Comparison of ENCODE assay signal across 1 mouse cellular context in the genomic region with DNA sequence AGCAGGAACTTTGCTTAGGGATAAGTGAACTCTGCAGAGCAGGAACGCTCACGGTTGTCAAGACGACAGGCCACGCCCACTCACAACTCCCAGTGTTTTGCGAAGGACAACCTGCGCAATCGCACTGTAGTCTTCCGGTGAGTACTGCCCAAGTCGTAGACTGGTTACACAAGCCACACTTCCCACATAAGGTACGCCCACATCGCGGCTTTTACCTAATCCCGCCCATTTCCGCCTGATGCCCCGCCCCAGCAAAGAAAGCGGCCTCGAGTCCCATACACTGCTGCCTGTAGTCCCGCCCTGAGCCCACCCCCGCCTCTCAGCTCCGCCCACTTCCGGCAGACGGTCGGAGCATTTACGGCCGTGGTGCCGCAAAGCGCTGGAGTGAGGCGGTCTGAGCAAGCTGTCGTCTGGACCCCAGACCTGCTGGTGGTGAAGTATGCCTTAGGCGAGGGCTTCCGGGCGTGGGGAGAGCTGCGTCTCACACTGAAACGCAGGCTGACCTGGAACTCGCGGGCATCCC.
TF ChIP-seq lines count a peak whose summit lies in the region.

A gene (minus strand): TSS at position 190 of the 523 bp plus-strand sequence.
A gene (plus strand): TSS at position 319 of the 523 bp plus-strand sequence.

TF ChIP-seq in MEL, 35 proteins besides CTCF, POLR2A, EP300 and RAD21 (continued from another document):
- no peak for TF ChIP-seq ETS1 (IDR thresholded peaks at IDR 0.05; ENCODE audit: low read depth, low read length)
- TF ChIP-seq NRF1 (IDR thresholded peaks at IDR 0.05; ENCODE audit: insufficient read depth, low read depth, low read length, poor library complexity, severe bottlenecking): peak; percentile 95
- TF ChIP-seq NELFE (IDR thresholded peaks at IDR 0.05; ENCODE audit: low read depth, low read length): peak; percentile 89
- TF ChIP-seq UBTF (IDR thresholded peaks at IDR 0.05; ENCODE audit: borderline replicate concordance, insufficient read depth, low read depth, low read length): no peak
- TF ChIP-seq HCFC1 (IDR thresholded peaks at IDR 0.05; ENCODE audit: low read depth, low read length): peak; percentile 89
- peak; percentile 57 for TF ChIP-seq TCF12 (IDR thresholded peaks at IDR 0.05; ENCODE audit: low read depth, low read length)
- no peak for TF ChIP-seq JUND (IDR thresholded peaks at IDR 0.05; ENCODE audit: low read depth, low read length)
- no peak for TF ChIP-seq ZKSCAN1 (IDR thresholded peaks at IDR 0.05; ENCODE audit: low read depth, low read length)
- no peak for TF ChIP-seq CHD2 (IDR thresholded peaks at IDR 0.05; ENCODE audit: low read length)
- no peak for TF ChIP-seq ZC3H11A (IDR thresholded peaks at IDR 0.05; ENCODE audit: low read depth, low read length)
- TF ChIP-seq GABPA (IDR thresholded peaks at IDR 0.05; ENCODE audit: low read depth, low read length): no peak
- no peak for TF ChIP-seq USF2 (IDR thresholded peaks at IDR 0.05; ENCODE audit: borderline replicate concordance in 1 of 2, insufficient read depth in 1 of 2, low read depth in 1 of 2, low read length in 2 of 2)
- peak; percentile 57; the same call in 1 of the 2 replicates for TF ChIP-seq TBP (IDR thresholded peaks at IDR 0.05; ENCODE audit: low read depth, low read length)
- no peak for TF ChIP-seq SMC3 (IDR thresholded peaks at IDR 0.05; ENCODE audit: low read depth, low read length)
- TF ChIP-seq GATA1 (IDR thresholded peaks at IDR 0.05; ENCODE audit: low read depth, low read length): no peak
- TF ChIP-seq POLR2AphosphoS2 (IDR thresholded peaks at IDR 0.05; ENCODE audit: low read length): peak; percentile 86; the same call in 1 of the 2 replicates
- no peak for TF ChIP-seq CHD1 (IDR thresholded peaks at IDR 0.05; ENCODE audit: low read depth, low read length)
- peak; percentile 92 for TF ChIP-seq MXI1 (IDR thresholded peaks at IDR 0.05; ENCODE audit: low read depth, low read length)
- no peak for TF ChIP-seq TAL1 (IDR thresholded peaks at IDR 0.05; ENCODE audit: low read length)
